Mouse (Mus musculus) limb, embryonic 10.5 days (tissue): ENCODE data around the gene Igfbp2. TPM values are rescaled to one million over a fixed set of nuclear protein-coding genes. Genes with fewer than 3 reads are reported as not detected.

Experiments
- DNase-seq: peaks from one replicate; pipeline ENCODE4 v3.0.0-alpha.2; 2017; ENCODE audit warnings: low spot score
- H3K27ac ChIP-seq: fragments of 300-500 bp; sonication (generic); 2 replicates; pipeline ENCODE4 v1.5.1; 2016; ENCODE audit warnings: mild to moderate bottlenecking
- H3K27me3 ChIP-seq: fragments of 300-500 bp; sonication (generic); 2 replicates; pipeline ENCODE4 v1.6.1; 2016; ENCODE audit warnings: low read depth, mild to moderate bottlenecking; ENCODE audit not compliant: poor library complexity, severe bottlenecking
- H3K36me3 ChIP-seq: fragments of 300-500 bp; sonication (generic); 2 replicates; pipeline ENCODE4 v1.6.1; 2016; ENCODE audit warnings: mild to moderate bottlenecking, moderate library complexity
- H3K4me1 ChIP-seq: fragments of 300-500 bp; sonication (generic); 2 replicates; pipeline ENCODE4 v1.6.1; 2016
- H3K4me3 ChIP-seq: fragments of 300-500 bp; sonication (generic); 2 replicates; pipeline ENCODE4 v1.5.1; 2016; ENCODE audit warnings: mild to moderate bottlenecking, moderate library complexity
- H3K9me3 ChIP-seq: fragments of 300-500 bp; sonication (generic); replicated peaks from 2 replicates; pipeline ENCODE4 v1.6.1; 2016; ENCODE audit warnings: mild to moderate bottlenecking
- WGBS: fragments of 180-500 bp; shearing (Covaris S2); methylation state at CpG from one replicate; pipeline ENCODE4 v1.1.7; 2016; 5-methylcytosine and 5-hydroxymethylcytosine counted together
- polyA plus RNA-seq: library from polyadenylated mRNA; unstranded; fragments of >200 nt; fragmentation: Nextera tagmentation; extraction: Ambion mirVana; gene quantifications from 2 replicates; pipeline ENCODE4 v1.2.1, GENCODE M21; 2016

Gene Igfbp2
- polyA plus RNA-seq, 1 experiment from 2014 or later, result 264 TPM

- no peak for DNase-seq
- WGBS, result 88% methylated on average over 18 of the region's 18 CpGs
- Histone ChIP-seq H3K4me3 (no peak overlapping the region), H3K27me3 (no peaks in the 10 kb centered on the region), H3K4me1 (no peaks in the 10 kb centered on the region), H3K36me3 (peaks cover 44% of the 10 kb centered on the region), H3K27ac (no peak overlapping the region), H3K9me3 (no peaks in the 10 kb centered on the region)
Observed at GRCm38 (mm10) chr1:72842666-72843459, 18.6 kb downstream of the Igfbp2 start.

DNA sequence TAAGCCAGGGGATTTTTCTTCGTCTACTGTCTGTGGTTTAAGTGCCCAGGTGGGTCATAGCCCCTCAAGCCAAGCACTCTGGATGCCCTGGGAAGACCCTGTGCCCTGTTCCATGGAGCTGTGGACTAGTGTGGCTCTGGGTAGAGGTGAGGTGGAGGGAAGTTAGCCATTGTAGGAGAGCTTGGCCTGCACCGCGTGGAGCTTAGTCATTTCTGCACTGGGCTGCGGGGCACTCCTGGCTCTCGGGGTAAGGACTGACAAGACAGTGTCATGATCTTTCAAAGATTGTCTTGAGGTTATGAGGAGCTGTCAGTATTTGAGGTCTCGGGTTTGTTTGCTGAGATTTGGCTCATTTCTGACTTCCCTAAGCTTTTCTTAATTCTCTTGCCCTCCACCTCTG, 20.4 kb downstream of the Igfbp2 start:
- H3K4me1 ChIP-seq, result no peaks in the 10 kb centered on the region
- 97% methylated on average over 6 of the region's 6 CpGs for WGBS
- peaks cover 46% of the 10 kb centered on the region for H3K36me3 ChIP-seq
- no peak overlapping the region for H3K27ac ChIP-seq
- no peak overlapping the region for H3K4me3 ChIP-seq
- H3K27me3 ChIP-seq, result no peaks in the 10 kb centered on the region
- no peaks in the 10 kb centered on the region for H3K9me3 ChIP-seq
- no peak for DNase-seq

DNA sequence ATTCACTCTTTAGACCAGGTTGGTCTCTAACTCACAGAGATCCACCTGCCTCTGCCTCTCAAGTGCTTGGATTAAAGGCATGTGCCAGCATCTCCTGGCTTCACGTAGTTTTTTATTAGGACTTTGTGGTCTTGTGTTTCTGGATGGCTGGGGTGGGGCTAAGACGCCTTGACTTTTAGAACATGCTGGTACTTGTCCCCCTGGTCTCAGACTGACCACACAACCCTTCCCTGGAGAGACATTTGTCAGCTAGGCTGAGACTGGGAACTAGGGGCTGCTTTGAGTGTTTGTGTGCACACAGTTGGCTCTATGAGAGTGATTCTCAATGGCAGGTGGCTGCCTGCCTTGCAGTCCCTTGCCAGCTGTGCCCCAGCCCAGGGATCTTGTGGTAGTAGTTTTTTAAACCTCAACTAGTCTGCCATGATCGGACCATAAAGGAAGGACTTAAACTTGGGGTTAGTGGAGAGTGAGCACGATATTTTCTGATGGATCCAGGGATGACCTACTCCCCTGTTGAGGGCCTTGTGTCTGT, 23.6 kb downstream of the Igfbp2 start:
- H3K27ac ChIP-seq, result no peak overlapping the region
- 85% methylated on average over 4 of the region's 4 CpGs for WGBS
- H3K36me3 ChIP-seq, result peaks cover 61% of the 10 kb centered on the region
- no peak for DNase-seq
- H3K9me3 ChIP-seq, result no peaks in the 10 kb centered on the region
- no peak overlapping the region for H3K4me3 ChIP-seq
- no peaks in the 10 kb centered on the region for H3K27me3 ChIP-seq
- no peaks in the 10 kb centered on the region for H3K4me1 ChIP-seq

- DNase-seq, result no peak
- Histone ChIP-seq H3K9me3 (no peaks in the 10 kb centered on the region), H3K27ac (no peak overlapping the region), H3K4me3 (no peak overlapping the region), H3K4me1 (no peaks in the 10 kb centered on the region; the same call in 1 of the 2 replicates), H3K36me3 (peaks cover 56% of the 10 kb centered on the region), H3K27me3 (no peaks in the 10 kb centered on the region)
- WGBS, result 90% methylated on average over 8 of the region's 8 CpGs
Observed at GRCm38 (mm10) chr1:72849037-72849436, 24.7 kb downstream of the Igfbp2 start.

- no peaks in the 10 kb centered on the region; the same call in 1 of the 2 replicates for H3K4me1 ChIP-seq
- no peak overlapping the region for H3K4me3 ChIP-seq
- H3K27ac ChIP-seq, result no peak overlapping the region
- H3K9me3 ChIP-seq, result no peaks in the 10 kb centered on the region
- no peak for DNase-seq
- no peaks in the 10 kb centered on the region for H3K27me3 ChIP-seq
- WGBS, result 82% methylated on average over 1 of the region's 1 CpGs
- H3K36me3 ChIP-seq, result peaks cover 41% of the 10 kb centered on the region
Observed at GRCm38 (mm10) chr1:72853759-72854158, 29.5 kb downstream of the Igfbp2 start.

DNA sequence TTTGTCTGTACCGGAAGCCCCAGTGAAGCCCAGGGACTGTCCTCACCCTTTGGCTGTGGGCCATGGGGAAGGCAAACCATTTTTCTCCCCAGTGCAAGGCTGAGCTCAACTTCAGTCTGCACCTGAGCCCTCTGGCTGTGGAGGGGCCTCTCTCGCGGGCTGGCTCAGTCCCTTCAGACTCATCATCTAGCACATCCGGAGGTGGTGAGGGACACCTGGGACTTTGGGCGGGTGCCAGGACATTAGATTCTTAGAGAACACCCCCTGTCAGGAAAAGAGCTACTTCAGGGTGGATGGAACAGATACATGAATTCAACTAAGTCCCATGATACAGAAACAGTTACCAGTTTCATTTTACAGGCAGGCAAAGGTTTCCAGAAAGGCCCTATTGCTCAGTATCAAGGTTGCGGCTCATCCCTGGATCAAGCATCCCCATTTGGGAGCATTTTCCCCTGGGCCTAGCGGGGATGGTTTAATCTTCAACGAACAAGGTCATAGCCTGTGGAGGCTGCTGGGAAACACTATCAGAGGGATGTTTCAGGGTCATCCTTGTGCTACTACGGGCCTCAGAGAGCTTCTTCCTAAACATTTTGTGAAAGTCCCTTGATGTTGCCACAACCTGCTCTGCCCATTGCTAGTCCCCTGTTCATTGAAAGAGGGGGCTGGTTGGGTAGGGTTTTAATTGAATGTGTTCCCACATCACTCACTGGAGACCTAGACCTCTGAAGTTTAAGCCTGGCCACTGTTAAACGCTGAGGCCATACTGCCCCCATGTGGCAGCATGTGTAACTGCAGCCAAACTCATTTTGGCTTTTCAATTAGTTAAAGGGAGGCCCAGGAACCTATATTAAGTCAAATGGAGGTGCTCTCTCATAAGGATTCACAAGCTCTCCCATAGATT, 30.3 kb downstream of the Igfbp2 start:
- no peaks in the 10 kb centered on the region for H3K27me3 ChIP-seq
- H3K4me3 ChIP-seq, result no peak overlapping the region
- peaks cover 33% of the 10 kb centered on the region for H3K36me3 ChIP-seq
- peak; percentile 76 for DNase-seq
- no peaks in the 10 kb centered on the region; the same call in 1 of the 2 replicates for H3K4me1 ChIP-seq
- 0 out of 2 replicates have a peak overlapping the region, but pooled peaks have one; percentile 22 for H3K27ac ChIP-seq
- 62% methylated on average over 10 of the region's 10 CpGs for WGBS
- H3K9me3 ChIP-seq, result no peaks in the 10 kb centered on the region

- H3K4me3 ChIP-seq, result no peak overlapping the region
- H3K27me3 ChIP-seq, result no peaks in the 10 kb centered on the region
- H3K27ac ChIP-seq, result no peak overlapping the region
- H3K4me1 ChIP-seq, result no peaks in the 10 kb centered on the region; the same call in 1 of the 2 replicates
- no peak for DNase-seq
- H3K9me3 ChIP-seq, result no peaks in the 10 kb centered on the region
- peaks cover 33% of the 10 kb centered on the region for H3K36me3 ChIP-seq
- WGBS, result 88% methylated on average over 10 of the region's 10 CpGs
Observed at GRCm38 (mm10) chr1:72855729-72856128, 31.4 kb downstream of the Igfbp2 start.

- DNase-seq, result no peak
- Histone ChIP-seq H3K9me3 (no peaks in the 10 kb centered on the region), H3K4me1 (no peaks in the 10 kb centered on the region; the same call in 1 of the 2 replicates), H3K27ac (no peak overlapping the region), H3K4me3 (no peak overlapping the region), H3K36me3 (peaks cover 28% of the 10 kb centered on the region), H3K27me3 (no peaks in the 10 kb centered on the region)
- WGBS, result 85% methylated on average over 19 of the region's 19 CpGs
Observed at GRCm38 (mm10) chr1:72856209-72856909, 32.1 kb downstream of the Igfbp2 start.

GRCm38 (mm10) chr1:72857142-72857541, 32.8 kb downstream of the Igfbp2 start:
- no peak overlapping the region for H3K4me3 ChIP-seq
- H3K36me3 ChIP-seq, result peaks cover 20% of the 10 kb centered on the region
- no peaks in the 10 kb centered on the region for H3K27me3 ChIP-seq
- 90% methylated on average over 7 of the region's 7 CpGs for WGBS
- no peaks in the 10 kb centered on the region; the same call in 1 of the 2 replicates for H3K4me1 ChIP-seq
- H3K27ac ChIP-seq, result no peak overlapping the region
- DNase-seq, result no peak
- no peaks in the 10 kb centered on the region for H3K9me3 ChIP-seq

DNA sequence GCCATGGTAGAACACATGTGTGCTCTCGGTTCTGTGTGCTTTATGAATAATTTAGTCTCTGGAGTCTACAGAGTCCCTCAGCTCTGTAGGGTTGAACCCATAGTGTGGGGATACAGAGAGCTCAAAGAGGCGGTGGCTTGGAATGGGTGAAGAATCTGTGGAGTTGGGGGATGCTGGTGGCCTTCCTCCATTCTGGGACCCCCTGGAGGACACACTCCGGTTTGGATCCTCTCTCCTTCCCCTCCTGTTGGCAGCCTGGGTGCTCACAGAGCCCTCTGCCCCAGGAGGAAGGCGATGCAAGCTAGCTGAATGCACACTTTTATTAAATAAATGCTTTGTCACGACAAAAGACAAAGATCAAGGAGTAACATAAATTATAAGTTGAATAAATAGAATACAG, 33.3 kb downstream of the Igfbp2 start:
- Histone ChIP-seq H3K27me3 (0 out of 2 replicates have a peak, but pooled peaks cover 3% of the 10 kb centered on the region), H3K27ac (no peak overlapping the region), H3K9me3 (no peaks in the 10 kb centered on the region), H3K4me1 (no peaks in the 10 kb centered on the region; the same call in 1 of the 2 replicates), H3K4me3 (no peak overlapping the region), H3K36me3 (peaks cover 20% of the 10 kb centered on the region)
- WGBS, result 72% methylated on average over 5 of the region's 5 CpGs
- DNase-seq, result no peak

GRCm38 (mm10) chr1:72858286-72858685, 34.0 kb downstream of the Igfbp2 start:
- Histone ChIP-seq H3K36me3 (peaks cover 22% of the 10 kb centered on the region), H3K4me3 (no peak overlapping the region), H3K4me1 (no peaks in the 10 kb centered on the region; the same call in 1 of the 2 replicates), H3K27me3 (0 out of 2 replicates have a peak, but pooled peaks cover 10% of the 10 kb centered on the region), H3K27ac (no peak overlapping the region), H3K9me3 (no peaks in the 10 kb centered on the region)
- 88% methylated on average over 9 of the region's 9 CpGs for WGBS
- no peak for DNase-seq

DNA sequence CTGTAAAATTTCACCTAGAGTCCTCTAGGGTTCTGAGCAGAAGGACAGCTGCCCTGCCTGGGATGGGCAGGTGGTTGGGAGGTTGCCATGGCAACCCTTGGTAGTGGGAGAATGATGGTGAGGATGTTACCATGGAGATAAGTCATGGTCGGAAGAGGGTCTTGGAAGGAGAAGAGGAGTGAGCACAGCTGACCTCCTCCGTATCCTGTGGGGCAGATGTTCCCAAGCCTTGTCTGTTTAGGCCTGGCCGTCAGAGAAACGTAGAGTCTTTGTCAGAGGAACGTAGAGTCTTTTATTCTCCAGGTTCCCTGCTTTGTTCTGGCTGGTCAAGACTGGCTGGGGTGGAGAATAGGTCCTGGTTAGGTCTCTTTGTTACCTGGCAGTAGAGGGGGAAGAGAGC, 34.6 kb downstream of the Igfbp2 start:
- Histone ChIP-seq H3K27ac (no peak overlapping the region), H3K27me3 (0 out of 2 replicates have a peak, but pooled peaks cover 10% of the 10 kb centered on the region), H3K9me3 (no peaks in the 10 kb centered on the region), H3K4me3 (no peak overlapping the region), H3K36me3 (peaks cover 25% of the 10 kb centered on the region), H3K4me1 (no peaks in the 10 kb centered on the region; the same call in 1 of the 2 replicates)
- WGBS, result 92% methylated on average over 5 of the region's 5 CpGs
- DNase-seq, result no peak
